Mouse (Mus musculus): ENCODE results near the gene Ebf1.
A peak's percentile ranks its signal among the peaks of the same experiment; 100 is the strongest.
"Not testable (repeated sequence)": the region's sequence is repeated elsewhere in the genome, so short reads cannot be mapped to it uniquely, and the experiment has no call there.

Gene Ebf1

DNA sequence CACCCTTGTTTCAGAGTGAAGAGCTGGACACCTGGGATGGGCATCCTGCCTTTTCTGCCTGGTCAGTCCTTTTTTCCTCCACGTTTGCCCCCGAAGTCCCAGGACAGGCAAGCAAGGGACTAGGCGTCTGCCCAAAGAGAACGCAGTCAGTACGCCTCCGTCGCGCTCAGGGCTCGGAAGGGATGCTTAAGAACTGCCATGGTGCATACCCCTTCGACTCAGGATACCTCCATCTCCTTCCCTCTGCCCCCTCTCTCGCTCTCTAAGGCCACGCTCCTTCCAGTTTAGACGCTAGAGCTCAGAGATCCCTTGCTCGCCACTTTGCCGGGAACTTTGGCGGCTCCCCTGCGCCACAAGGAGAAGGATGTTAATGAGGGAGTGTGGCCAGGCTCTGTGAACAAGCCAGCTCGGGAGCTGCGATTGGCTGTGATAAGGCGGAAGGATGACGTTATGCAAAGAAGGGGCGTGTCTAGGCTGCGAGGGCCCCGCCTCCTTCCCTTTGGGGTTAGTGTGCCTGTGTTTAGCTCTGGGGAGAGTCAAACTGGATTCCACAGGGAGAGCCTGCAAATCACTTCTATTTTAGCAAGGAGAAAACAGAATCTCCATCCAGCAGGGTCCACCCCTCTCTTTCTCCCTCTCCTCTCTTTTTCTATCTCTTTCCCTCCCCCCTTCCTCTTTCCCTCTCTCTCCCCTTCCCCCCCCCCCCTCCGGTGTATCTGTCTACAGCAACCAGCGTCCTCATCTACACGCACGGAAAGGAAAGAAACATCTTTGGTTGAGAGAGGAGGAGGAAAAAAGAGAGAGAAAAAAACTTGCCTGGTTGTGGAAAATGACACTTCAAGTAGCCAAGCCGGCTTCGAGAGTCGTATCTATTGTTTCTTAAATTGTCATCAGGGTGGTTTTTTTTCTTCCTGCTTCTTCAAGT lies at the start of gene Ebf1:
TSS of gene Ebf1 (plus strand) at position 530 of the 925 bp plus-strand sequence.
- peak; percentile 94 for DNase-seq (ENCODE audit: extremely low spot score, low read depth, low spot score)

DNA sequence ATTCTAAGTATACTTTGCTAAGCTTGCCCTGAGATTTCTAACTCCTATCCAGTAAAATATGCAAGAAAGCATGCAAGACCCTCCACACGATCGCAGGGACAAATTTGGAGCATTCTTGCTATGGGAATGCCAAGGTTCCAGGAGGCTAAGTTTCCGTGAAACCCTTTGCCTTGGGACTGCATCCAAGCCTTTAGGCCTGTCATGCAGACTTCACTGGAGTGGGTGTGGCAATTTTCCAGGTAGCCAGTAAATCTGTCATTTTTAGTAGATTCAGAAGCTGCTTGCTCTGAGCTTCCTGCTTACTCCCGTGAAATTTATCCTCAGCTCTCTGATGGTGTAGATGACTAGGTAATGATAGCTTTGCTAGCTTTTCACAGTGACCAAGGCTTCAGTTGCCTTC lies 46.8 kb upstream of the Ebf1 start:
- DNase-seq (ENCODE audit: extremely low spot score, low read depth, low spot score) = not testable (repeated sequence)

DNA sequence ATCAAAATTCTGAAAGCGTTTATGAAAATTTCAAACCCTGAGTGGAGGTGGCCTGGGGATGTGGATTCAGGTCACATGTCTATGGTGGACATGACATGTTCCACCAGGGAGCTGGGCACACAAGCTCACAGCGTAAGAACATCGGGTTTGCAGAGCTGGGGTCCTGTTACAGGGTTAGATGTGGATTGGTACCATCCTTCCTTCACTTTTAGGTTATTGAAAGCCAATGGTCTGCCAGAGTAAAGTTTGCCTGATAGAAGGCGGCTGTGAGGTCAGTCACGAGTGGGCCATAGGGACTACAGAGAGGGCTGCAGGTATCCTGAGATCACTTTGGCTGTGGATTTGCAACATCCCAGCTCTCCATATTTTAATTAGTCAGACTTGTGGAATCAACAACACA lies 44.3 kb upstream of the Ebf1 start:
- DNase-seq (ENCODE audit: extremely low spot score, low read depth, low spot score) = no peak

DNA sequence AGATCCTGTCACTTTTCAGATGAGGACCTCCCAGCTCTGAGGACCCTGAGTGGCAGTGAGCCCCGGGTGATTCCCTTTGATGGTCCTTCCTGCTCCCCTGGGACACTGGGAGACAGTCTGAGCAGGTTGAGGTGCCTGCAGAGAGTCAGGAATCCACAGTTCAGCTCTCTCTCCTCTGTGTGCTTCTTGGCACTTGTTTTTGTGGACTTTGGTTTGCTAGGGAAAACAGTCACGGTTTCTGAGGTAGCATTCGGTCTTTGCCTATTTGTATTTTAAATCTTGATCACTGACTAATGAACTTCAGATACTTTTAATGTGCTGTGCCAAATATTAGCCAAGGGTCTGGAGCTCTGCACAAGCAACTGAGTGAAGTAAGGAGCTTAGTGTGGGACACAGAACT lies 43.7 kb upstream of the Ebf1 start:
- DNase-seq (ENCODE audit: extremely low spot score, low read depth, low spot score) = no peak

DNA sequence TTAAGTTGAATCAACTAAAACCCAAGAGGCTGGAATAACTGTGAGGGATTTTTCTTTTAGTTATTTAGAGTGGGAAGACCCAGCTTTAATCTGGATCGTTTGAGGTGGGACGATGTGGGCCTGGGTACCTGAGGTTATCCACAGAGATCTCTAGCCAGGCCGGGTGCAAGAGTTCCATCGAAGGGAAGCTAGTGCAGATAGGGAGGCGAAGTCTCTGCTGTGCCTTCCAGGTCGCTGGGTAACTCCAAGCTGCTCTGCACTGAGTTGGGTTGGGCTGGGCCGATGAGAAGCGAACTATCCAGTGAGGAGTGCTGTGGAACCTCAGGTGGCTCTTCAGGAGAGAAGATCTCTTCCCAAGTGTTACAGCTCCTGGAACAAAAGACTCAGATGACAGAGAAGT lies 42.7 kb upstream of the Ebf1 start:
- DNase-seq (ENCODE audit: extremely low spot score, low read depth, low spot score) = no peak

DNA sequence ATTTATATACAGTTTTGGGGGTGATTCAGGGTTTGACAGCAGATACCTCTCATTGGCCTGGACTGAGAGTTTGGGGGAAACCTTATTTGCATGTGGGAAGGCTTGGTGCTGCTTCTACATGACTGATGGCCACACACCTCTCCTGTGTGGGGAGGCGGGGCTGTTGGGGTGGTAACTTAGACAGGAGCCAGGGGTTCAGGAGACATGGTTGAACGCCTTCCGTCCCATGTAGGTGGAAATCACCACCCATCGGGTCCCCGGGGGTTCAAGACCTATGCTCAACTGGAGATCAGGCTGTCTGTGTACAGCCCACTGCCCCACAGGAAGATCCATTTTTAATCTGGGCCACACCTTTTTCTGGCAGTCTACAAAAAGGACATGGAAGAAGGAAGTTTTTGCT lies 42.3 kb upstream of the Ebf1 start:
- DNase-seq (ENCODE audit: extremely low spot score, low read depth, low spot score) = no peak

DNA sequence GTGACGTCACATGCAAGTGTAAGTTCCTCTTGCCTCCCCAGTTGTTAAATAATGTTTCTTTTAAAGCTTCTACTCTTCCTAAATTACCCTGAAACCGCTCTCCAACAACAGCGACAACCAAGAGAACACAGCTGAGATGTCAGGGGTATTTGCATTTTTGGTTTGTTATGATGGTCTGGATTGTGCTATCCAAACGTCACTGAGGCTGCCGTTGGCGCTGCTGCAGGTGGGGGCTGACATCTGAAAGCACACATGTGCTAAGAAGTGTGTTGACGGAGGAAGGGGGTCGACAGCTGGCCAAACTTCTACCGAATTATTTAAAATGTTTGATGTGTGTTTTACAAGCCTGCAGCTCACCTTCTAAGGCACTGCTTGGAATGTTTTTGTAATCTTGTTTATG lies 39.2 kb upstream of the Ebf1 start:
- DNase-seq (ENCODE audit: extremely low spot score, low read depth, low spot score) = no peak

DNA sequence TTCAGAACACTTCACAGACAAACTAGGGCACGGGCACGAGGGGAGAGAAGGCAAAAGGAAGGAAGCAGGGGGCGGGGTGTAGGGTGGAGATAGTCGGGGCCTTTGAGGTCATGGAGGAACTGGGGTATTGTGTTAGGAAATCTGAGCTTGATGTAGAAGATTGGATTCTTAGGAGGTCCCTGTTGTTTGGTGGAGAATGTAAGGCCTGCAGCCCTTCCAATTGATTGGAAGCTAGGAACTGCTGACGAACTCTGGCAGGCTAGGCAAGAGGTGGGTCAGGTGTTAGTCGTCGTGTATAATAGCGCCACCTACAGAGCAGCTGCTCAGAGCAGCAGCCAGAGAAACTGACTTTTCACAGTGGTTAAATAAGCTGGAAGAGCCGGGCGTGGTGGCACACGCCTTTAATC lies 35.8 kb upstream of the Ebf1 start:
- peak; percentile 10 for DNase-seq (ENCODE audit: extremely low spot score, low read depth, low spot score)

DNA sequence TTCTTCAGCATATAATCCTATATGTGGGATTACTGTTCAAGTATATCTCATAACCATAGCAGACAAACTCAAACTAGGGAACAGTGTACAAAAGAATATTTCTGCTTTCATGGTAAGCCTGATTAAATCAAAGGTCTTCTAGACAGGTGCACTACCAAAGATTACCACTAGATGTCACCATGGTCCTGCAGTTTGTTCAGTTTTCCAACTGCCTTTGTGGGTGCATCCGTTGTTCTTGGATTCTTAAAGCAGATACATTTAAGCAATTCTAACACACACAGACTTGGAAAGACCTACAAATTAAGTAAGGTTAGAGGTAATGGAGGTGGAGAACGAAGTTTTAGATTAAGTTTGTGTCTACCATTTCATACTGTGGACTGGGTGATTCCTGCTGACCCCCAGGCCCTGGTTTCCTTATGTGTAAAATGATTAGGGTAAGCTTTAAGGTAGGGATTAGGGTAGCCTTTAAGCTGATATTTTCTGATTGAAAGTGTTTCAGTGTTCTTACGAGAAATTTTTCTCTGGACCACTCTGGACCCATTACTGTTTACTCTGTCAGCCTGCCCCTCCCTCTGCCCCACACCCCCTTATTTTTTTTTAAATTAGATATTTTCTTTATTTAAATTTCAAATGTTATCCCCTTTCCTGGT lies 30.9 kb upstream of the Ebf1 start:
- peak; percentile 92 for DNase-seq (ENCODE audit: extremely low spot score, low read depth, low spot score)

DNA sequence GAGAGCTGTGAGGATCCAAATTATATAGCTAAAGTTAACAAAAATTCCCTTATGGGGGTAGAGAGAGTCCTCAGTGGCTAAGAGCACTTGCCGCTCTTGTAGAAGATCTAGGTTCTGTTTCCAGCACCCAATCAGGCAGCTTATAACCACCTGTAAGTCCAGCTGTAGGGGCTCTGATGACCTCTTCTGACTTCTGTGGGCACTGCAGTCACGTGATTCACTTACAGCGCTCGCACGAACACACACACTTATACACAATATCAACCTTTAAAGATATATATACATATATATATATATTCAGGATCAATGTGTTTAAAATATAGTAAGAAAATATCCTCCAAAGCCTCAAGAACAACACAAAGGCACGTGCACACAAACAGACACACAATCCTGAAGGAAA lies 24.1 kb upstream of the Ebf1 start:
- DNase-seq (ENCODE audit: extremely low spot score, low read depth, low spot score) = no peak

DNA sequence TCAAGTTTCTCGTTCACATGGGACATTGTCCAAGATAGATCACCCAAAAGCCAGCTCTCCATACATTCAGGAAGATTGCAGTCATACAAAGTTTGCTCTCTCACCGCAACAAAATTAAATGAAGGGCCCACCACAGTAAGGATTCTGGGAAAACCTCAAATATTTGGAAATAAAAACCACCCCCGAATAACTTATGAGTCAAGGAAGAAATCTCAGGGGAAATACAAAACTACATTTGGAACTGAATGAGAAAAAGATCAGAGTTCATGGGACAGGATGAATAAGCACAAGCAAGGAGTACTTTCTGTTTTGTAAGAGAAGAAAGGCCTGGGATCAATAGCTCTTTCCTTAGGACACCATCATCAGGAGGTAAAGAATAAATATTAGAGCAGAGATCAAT lies 22.3 kb upstream of the Ebf1 start:
- no peak for DNase-seq (ENCODE audit: extremely low spot score, low read depth, low spot score)

DNA sequence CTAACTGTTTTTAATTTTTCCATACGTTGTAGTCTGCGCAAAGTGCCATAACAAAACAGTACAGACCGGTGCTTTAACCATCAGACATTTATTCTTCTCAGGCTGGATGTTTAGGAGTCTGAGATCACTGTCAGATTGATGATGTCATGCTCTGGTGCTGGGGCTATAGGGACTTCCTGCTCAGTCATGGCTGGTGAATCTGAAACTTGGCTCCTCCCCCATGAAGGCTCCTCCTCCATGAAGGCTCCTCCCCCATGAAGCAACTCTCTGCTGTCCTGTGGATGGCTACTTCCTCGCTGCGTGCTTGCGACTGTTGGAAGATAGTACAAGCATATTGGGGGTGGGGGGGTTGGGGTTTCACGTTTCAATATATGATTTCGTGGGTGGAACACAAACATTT lies 10.2 kb upstream of the Ebf1 start:
- DNase-seq (ENCODE audit: extremely low spot score, low read depth, low spot score) = no peak

DNA sequence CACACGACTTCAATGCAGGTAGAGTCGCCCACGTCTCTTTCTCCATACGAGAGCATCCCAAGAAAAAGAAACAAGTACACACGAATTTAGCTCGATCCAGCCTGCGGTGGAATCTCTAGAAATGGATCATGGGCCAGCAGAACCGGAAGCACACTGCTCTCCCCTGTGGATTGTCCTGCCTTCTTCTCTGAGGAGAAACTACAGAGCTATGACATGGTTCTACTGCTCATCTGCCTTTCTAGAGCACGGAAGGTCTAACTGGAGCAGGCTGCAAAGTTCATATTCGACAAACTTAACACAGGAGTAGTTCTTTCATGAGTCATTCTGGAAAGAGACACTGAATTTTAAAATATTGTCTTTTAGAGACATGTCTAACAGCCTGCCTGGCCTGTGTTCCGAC lies 8.5 kb upstream of the Ebf1 start:
- no peak for DNase-seq (ENCODE audit: extremely low spot score, low read depth, low spot score)

DNA sequence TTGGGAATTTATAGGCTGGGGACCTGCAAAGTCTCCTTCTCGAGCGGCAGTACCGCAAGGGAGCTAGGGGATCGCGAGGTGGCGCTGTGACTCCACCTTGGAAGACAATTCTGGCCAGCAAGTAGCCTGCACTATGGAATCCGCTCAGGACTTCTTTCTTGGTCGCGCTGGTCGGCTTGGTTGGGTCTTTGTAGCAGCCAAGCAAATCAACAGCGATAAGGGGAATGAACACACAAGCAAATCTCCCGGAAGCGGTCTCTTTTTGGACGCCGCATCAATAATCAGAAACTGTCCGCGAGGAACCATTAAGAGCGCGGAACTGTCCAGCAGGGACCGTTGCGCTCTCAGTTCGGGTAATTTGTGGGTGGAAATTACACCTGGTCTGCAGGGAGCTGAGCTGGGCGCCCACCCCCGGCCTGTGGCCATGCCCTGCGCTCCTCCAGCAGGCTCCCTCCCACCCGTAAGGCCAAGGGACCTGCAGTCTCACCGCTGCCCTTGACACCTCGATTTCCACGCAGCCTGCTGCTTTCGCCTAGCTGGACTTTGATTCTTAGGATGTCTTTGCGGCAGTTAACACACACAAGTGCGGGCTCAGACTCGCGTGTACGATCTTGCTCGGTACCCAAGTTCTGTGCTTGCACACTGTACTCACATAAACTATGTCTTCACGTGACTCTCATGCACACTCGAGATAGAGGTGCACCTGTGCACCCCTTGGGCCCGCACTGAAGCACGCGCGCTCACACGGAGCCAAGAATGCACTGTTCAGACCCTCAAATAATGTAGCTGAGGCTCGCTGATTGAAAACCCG lies 5.9 kb upstream of the Ebf1 start:
- no peak for DNase-seq (ENCODE audit: extremely low spot score, low read depth, low spot score)

DNA sequence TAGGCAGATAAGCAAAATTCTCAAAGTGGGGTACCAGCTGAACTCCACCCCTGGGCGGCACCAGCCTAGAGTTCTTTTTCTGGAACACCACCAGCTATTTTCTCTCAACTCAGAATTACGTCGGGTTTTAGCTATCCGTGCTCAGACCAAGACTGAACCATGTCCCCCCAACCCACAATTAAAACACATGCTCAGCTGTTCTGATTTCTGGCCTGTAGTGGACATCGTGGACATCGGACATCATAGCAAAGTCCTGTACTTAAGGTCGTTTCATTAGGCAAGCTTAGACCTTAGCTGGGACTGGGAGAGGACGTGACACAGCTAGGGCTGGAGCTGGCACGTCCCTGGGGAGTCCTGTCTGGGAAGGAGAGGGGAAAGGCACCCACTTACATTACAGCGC lies 5.0 kb upstream of the Ebf1 start:
- no peak for DNase-seq (ENCODE audit: extremely low spot score, low read depth, low spot score)

DNA sequence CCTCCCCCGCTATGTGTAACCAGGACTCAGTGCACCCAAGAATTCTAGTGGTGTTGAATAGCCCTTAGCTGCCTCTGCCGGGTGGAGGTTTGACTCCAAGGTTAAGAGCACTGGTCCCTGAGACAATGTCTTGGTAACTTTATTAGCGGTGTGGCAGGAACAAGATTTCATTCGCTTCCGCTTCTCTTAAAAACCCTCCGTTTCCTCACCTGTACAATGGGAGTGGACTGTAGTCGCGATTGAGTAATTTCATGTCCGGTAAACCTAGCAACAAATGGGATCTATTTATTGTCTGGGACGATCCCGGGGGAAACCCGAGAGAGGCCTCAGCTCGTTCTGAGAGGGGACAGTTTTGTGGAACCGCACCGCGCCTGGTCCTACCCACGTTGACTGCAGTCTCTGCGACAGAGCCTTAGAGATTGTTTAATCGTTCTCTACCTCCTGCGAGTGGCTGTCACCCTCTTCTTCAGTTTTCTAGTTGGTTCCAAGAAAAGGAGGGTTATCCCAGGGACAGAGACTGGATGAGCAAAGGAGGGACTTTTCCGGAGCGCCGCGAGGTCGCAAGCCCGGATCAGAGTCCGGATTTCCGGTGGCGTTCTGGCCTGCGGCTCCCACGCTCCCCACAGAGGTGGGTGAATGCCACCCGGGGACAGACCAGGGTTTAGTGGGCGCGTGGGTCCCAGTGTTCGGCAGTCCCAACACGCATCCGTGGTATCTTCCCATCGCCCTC lies 4.3 kb upstream of the Ebf1 start:
- no peak for DNase-seq (ENCODE audit: extremely low spot score, low read depth, low spot score)

DNA sequence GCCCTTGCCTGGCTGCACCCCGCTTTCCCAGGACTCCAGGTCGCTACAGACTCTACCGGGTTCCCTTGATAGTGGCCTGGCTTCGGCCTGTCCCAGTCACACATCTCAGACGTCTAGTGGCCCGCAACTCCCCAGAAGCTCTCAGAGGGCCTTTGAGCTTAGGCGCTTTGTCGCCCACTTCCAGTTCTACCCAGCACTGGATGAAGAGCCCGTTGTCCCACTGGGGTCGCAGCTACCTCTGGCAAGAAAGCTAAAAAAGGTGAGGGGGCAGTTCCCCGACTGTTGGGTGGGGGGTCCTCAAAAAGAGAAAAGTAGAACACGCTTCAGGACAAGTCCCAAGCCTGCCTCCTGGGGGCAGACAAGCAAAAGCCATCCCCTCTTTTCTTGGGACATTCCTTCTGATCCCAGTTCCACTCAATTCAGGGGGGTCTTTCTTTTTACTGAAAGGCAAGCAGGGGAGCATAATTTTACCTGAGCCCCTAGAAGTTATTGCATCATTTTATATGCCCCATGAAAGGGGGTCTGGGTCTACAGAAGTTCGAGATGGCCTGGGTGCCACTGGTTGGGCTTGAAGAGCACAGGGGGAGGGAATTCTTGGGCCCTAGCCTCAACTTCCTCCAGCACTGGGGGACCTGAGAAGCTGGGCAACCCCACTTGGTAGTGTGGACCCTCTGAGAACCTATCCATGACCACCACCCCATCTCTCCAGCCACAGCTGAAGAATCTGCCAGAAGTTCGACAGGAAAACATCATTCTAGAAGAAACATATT lies 3.5 kb upstream of the Ebf1 start:
- DNase-seq (ENCODE audit: extremely low spot score, low read depth, low spot score) = no peak

DNA sequence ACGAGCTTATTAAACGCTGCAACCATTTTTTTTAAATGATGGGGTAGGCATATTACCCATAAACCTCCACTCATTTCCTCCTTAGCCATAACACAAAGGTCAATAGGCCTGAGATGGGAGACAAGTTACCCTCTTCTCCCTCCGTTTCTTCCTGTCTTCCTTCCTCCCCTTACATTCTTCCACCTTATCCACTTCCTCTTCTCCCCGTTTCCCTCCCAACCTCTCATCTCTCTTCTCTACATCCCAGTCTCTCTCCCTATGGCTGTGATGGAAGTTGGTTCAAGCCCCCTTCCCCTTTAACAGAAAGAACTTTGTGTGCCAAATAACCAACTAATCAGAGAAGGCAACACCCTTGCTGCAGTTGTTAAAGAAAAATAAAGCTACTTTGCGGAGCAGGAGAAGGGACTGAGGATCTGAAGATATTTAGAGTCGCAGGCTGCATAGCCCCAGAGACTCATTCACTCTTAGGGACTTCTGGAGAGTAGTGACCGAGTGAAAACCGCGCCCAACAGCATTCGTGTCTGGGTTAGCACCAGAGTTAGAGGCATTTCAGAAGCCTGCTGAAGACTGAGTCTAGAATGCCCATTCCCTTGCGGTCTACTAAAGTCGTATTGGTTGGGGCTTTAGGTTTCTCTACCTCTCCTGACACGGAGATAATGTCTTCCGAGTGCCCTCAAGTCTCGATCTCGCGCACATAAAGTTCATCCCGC lies 884 bp upstream of the Ebf1 start:
- DNase-seq (ENCODE audit: extremely low spot score, low read depth, low spot score) = no peak

DNA sequence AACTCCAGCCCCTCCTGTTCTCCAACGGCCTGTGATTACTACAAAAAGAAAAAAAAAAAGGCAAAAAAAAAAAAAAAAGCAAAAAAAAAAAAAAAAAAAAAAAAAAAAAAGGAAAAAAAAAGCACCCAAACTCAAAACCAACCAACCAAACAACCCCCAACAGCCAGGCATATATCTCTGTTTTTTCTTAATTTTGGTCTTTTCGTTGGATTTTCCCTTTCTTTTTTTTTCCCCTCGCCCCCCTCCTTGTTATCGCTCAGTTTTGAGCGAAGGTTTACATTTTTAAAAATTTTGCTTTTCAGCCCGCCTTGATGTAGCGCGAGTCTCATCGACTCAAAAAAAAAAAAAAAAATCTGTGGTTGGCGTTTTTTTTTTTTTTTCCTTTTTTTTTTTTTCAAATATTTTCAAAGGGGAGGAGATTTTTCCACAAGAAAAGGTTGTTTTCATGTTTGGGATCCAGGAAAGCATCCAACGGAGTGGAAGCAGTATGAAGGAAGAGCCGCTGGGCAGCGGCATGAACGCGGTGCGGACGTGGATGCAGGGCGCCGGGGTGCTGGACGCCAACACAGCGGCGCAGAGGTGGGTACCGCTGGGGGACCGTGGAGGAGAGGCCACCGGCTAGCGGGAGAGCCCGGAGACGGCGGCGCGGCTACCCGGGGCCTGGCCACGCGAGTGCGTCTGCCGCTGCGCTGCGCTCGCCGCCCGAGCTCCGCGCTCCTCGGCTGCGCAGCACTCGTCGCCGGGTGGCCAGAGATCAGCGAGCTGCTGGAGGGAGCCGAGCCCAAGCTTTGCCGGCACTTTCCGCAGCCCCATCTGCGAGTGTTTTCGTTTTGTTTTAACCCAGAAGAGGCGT lies 843 bp downstream of the Ebf1 start:
- DNase-seq (ENCODE audit: extremely low spot score, low read depth, low spot score) = no peak

Measured in hindlimb bud, embryonic 11.5 days (tissue).